Mouse (Mus musculus): ENCODE results near the gene Nit1. TPM values are rescaled to one million over a fixed set of nuclear protein-coding genes. Genes with fewer than 3 reads are reported as not detected.

Nit1 gene
- polyA plus RNA-seq, 1 experiment from 2014 or later: 31.8 TPM

DNA sequence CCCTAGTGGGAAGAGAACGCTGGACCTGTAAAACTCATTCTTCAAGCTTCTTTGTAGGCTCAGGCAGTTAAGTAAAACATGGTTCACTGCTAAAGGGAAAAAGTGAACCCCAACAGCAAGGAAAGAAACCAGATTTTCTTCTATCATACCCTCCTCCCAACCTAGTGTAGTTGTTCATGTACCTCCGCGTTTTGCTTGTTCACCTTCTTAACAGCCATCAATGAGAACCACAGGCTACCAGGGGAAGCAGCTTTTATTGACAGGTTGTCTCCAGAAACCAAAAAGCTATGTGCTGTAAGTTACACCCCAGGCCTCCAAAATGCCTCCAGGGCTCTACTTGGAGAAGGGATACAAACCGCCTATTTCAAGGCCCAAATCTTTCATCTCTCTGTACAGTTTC is 57.1 kb downstream of the Nit1 start:
- H3K9me3 ChIP-seq (ENCODE audit: control insufficient read depth, low read length): no peaks in the 10 kb centered on the region
- peak overlapping the region; percentile 65 for H3K4me2 ChIP-seq (ENCODE audit: low read length)
- peak overlapping the region in 1 of 2 experiments; percentile 80; a peak in 2 of 4 replicates for H3K4me3 ChIP-seq (ENCODE audit: control insufficient read depth in 1 of 2, insufficient read depth in 1 of 2, low read depth in 1 of 2, low read length in 2 of 2)
- H3K27me3 ChIP-seq (ENCODE audit: control insufficient read depth, insufficient read depth, low read length): no peaks in the 10 kb centered on the region
- H3K4me1 ChIP-seq (ENCODE audit: control insufficient read depth in 2 of 2, insufficient read depth in 2 of 2, low read length in 2 of 2): peaks cover 4 to 18% of the 10 kb centered on the region in 2 experiments
- H3K27ac ChIP-seq (replicated peaks in 1 of 2; ENCODE audit: control insufficient read depth in 1 of 2, insufficient read depth in 1 of 2, low read depth in 2 of 2, low read length in 2 of 2): peak overlapping the region in 1 of 2 experiments; percentile 39; a peak in 1 of 4 replicates
- peaks cover 55% of the 10 kb centered on the region for H3K36me3 ChIP-seq (ENCODE audit: control insufficient read depth, insufficient read depth, low read length)
- no peak overlapping the region for H3K9ac ChIP-seq (ENCODE audit: low read length)
- WGBS: 60% methylated on average over 4 of the region's 4 CpGs
- no peak for ATAC-seq (ENCODE audit: insufficient number of reproducible peaks, insufficient read depth, low FRiP score, low read depth)

Other genes with a start within 250 kb of the Nit1 start
- gene Cfap126, start 231.7 kb downstream of the Nit1 start, polyA plus RNA-seq (2014; fragmentation: Nextera tagmentation; extraction: Ambion mirVana): 3.0 and 4.7 TPM in 2 replicates
- gene Sdhc, start 195.0 kb downstream of the Nit1 start, polyA plus RNA-seq (2014; fragmentation: Nextera tagmentation; extraction: Ambion mirVana): 622 and 642 TPM in 2 replicates
- not detected in 2 replicates for gene Mpz, start 194.9 kb downstream of the Nit1 start, polyA plus RNA-seq (2014; fragmentation: Nextera tagmentation; extraction: Ambion mirVana)
- 58.8 TPM in 2 replicates for gene Pcp4l1, start 149.4 kb downstream of the Nit1 start, polyA plus RNA-seq (2014; fragmentation: Nextera tagmentation; extraction: Ambion mirVana)
- 0.28 and 0.32 TPM in 2 replicates for gene Nr1i3, start 131.7 kb downstream of the Nit1 start, polyA plus RNA-seq (2014; fragmentation: Nextera tagmentation; extraction: Ambion mirVana)
- gene Tomm40l, start 123.1 kb downstream of the Nit1 start, polyA plus RNA-seq (2014; fragmentation: Nextera tagmentation; extraction: Ambion mirVana): 54.2 and 58.4 TPM in 2 replicates
- gene Apoa2, start 120.6 kb downstream of the Nit1 start, polyA plus RNA-seq (2014; fragmentation: Nextera tagmentation; extraction: Ambion mirVana): 5.3 TPM in 2 replicates
- gene Fcer1g, start 111.3 kb downstream of the Nit1 start, polyA plus RNA-seq (2014; fragmentation: Nextera tagmentation; extraction: Ambion mirVana): 30.1 and 37.7 TPM in 2 replicates
- 2.8 and 3.0 TPM in 2 replicates for gene Adamts4, start 95.2 kb downstream of the Nit1 start, polyA plus RNA-seq (2014; fragmentation: Nextera tagmentation; extraction: Ambion mirVana)
- gene Ndufs2, start 94.3 kb downstream of the Nit1 start, polyA plus RNA-seq (2014; fragmentation: Nextera tagmentation; extraction: Ambion mirVana): 541 and 561 TPM in 2 replicates
- gene B4galt3, start 75.3 kb downstream of the Nit1 start, polyA plus RNA-seq (2014; fragmentation: Nextera tagmentation; extraction: Ambion mirVana): 52.8 and 55.6 TPM in 2 replicates
- gene Ppox, start 64.5 kb downstream of the Nit1 start, polyA plus RNA-seq (2014; fragmentation: Nextera tagmentation; extraction: Ambion mirVana): 42.9 and 44.8 TPM in 2 replicates
- 43.2 and 45.5 TPM in 2 replicates for gene Usp21, start 57.7 kb downstream of the Nit1 start, polyA plus RNA-seq (2014; fragmentation: Nextera tagmentation; extraction: Ambion mirVana)
- gene Ufc1, start 50.6 kb downstream of the Nit1 start, polyA plus RNA-seq (2014; fragmentation: Nextera tagmentation; extraction: Ambion mirVana): 96.0 and 111 TPM in 2 replicates
- 31.4 and 42.4 TPM in 2 replicates for gene Dedd, start 16.5 kb downstream of the Nit1 start, polyA plus RNA-seq (2014; fragmentation: Nextera tagmentation; extraction: Ambion mirVana)
- 34.3 and 42.2 TPM in 2 replicates for gene Pfdn2, start within 50 bp of the Nit1 start, polyA plus RNA-seq (2014; fragmentation: Nextera tagmentation; extraction: Ambion mirVana)
- 0.63 and 1.0 TPM in 2 replicates for gene Klhdc9, start 15.2 kb upstream of the Nit1 start, polyA plus RNA-seq (2014; fragmentation: Nextera tagmentation; extraction: Ambion mirVana)
- 0.12 TPM in 1 of 2 replicates, not detected in the other for gene Nectin4, start 24.5 kb upstream of the Nit1 start, polyA plus RNA-seq (2014; fragmentation: Nextera tagmentation; extraction: Ambion mirVana)
- 0.54 and 0.62 TPM in 2 replicates for gene Arhgap30, start 43.3 kb upstream of the Nit1 start, polyA plus RNA-seq (2014; fragmentation: Nextera tagmentation; extraction: Ambion mirVana)
- gene Usf1, start 65.7 kb upstream of the Nit1 start, polyA plus RNA-seq (2014; fragmentation: Nextera tagmentation; extraction: Ambion mirVana): 46.7 and 58.5 TPM in 2 replicates
- 1.5 and 2.1 TPM in 2 replicates for gene Tstd1, start 73.2 kb upstream of the Nit1 start, polyA plus RNA-seq (2014; fragmentation: Nextera tagmentation; extraction: Ambion mirVana)
- gene F11r, start 91.9 kb upstream of the Nit1 start, polyA plus RNA-seq (2014; fragmentation: Nextera tagmentation; extraction: Ambion mirVana): 70.9 and 74.7 TPM in 2 replicates
- 12.9 and 14.4 TPM in 2 replicates for gene Alyref2, start 157.8 kb upstream of the Nit1 start, polyA plus RNA-seq (2014; fragmentation: Nextera tagmentation; extraction: Ambion mirVana)
- not detected in 2 replicates for gene Itln1, start 189.6 kb upstream of the Nit1 start, polyA plus RNA-seq (2014; fragmentation: Nextera tagmentation; extraction: Ambion mirVana)
- 0.09 TPM in 1 of 2 replicates, not detected in the other for gene Cd244a, start 213.5 kb upstream of the Nit1 start, polyA plus RNA-seq (2014; fragmentation: Nextera tagmentation; extraction: Ambion mirVana)